Mouse (Mus musculus) E14TG2a.4 (cell line): ENCODE results near the gene Smad3.

ENCODE experiments used
- CTCF ChIP-seq: conservative IDR thresholded peaks from 2 replicates; pipeline ENCODE4 v1.5.1; 2014; ENCODE audit warnings: low read length
- POU5F1 ChIP-seq: IDR thresholded peaks from 2 replicates; pipeline ENCODE4 v1.6.1; 2014; ENCODE audit warnings: low read length, borderline replicate concordance

DNA sequence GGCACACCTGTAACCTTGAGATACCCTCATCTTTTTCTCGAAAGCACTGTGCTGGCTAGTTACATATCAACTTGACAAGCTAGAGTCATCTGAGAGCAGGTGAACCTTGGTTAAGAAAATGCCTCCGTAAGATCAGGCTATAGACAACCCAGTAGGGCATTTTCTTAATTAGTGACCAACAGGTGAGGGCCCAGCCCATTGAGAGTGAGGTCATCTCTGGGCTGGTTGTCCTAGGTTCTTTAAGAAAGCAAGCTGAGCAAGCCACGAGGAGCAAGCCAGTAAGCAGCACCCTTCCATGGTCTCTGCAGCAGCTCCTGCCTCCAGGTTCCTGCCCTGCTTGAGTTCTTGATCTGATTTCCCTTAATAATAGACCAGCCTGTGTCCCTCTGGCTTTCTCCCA lies 97.1 kb downstream of the Smad3 start:
- TF ChIP-seq CTCF: no peak
- no peak for TF ChIP-seq POU5F1
